Mouse (Mus musculus): Measurements from ENCODE around the gene Adcyap1r1. TPM values are rescaled to one million over a fixed set of nuclear protein-coding genes. Genes with fewer than 3 reads are reported as not detected.

The Adcyap1r1 gene
- total and polyA plus RNA-seq, 3 experiments, result not detected

- Histone ChIP-seq H3K9me3 (replicated peaks; ENCODE audit: insufficient read depth, low read length) (no peaks in the 10 kb centered on the region), H3K27ac (ENCODE audit: control insufficient read depth, low read depth, low read length) (no peak overlapping the region), H3K4me1 (ENCODE audit: control insufficient read depth in 1 of 2, insufficient read depth in 2 of 2, low read length in 2 of 2) (no peaks in the 10 kb centered on the region), H3K4me3 (ENCODE audit: control insufficient read depth in 1 of 2, insufficient read depth in 1 of 2, low read depth in 2 of 2, low read length in 2 of 2) (no peak overlapping the region), H3K27me3 (ENCODE audit: control insufficient read depth in 1 of 2, insufficient read depth in 2 of 2, low read length in 2 of 2) (no peaks in the 10 kb centered on the region; a peak in 1 of 4 replicates), H3K79me2 (ENCODE audit: control insufficient read depth, insufficient read depth, low read length, poor library complexity) (no peaks in the 10 kb centered on the region), H3K9ac (ENCODE audit: control insufficient read depth, low read depth, low read length, poor library complexity, severe bottlenecking) (no peak overlapping the region), H3K36me3 (ENCODE audit: control insufficient read depth in 1 of 2, insufficient read depth in 2 of 2, low read length in 2 of 2) (no peaks in the 10 kb centered on the region)
- TF ChIP-seq SIN3A (IDR thresholded peaks at IDR 0.05; ENCODE audit: low read length), result no peak
- no peak for TF ChIP-seq GATA1 (IDR thresholded peaks at IDR 0.05; ENCODE audit: low read depth, low read length)
- TF ChIP-seq E2F4 (IDR thresholded peaks at IDR 0.05; ENCODE audit: borderline replicate concordance, low read depth, low read length), result no peak
- no peak for TF ChIP-seq MAZ (IDR thresholded peaks at IDR 0.05; ENCODE audit: low read depth, low read length)
- no peak for TF ChIP-seq MAX (IDR thresholded peaks at IDR 0.05; ENCODE audit: low read length)
- TF ChIP-seq ZKSCAN1 (IDR thresholded peaks at IDR 0.05; ENCODE audit: low read depth, low read length), result no peak
- TF ChIP-seq ZC3H11A (IDR thresholded peaks at IDR 0.05; ENCODE audit: low read depth, low read length), result no peak
- TF ChIP-seq POLR2AphosphoS2 (IDR thresholded peaks at IDR 0.05; ENCODE audit: low read length), result no peak
- no peak for TF ChIP-seq GABPA (IDR thresholded peaks at IDR 0.05; ENCODE audit: low read depth, low read length)
- DNase-seq (ENCODE audit: low read depth, low spot score), result no peak
These were observed 41.5 kb upstream of the Adcyap1r1 start for GRCm38 (mm10) chr6:55410119-55410775.

GRCm38 (mm10) chr6:55410977-55411376 is 40.8 kb upstream of the Adcyap1r1 start:
- H3K27me3 ChIP-seq (ENCODE audit: control insufficient read depth in 1 of 2, insufficient read depth in 2 of 2, low read length in 2 of 2), result no peaks in the 10 kb centered on the region; a peak in 1 of 4 replicates
- H3K27ac ChIP-seq (ENCODE audit: control insufficient read depth, low read depth, low read length), result no peak overlapping the region
- H3K36me3 ChIP-seq (ENCODE audit: control insufficient read depth in 1 of 2, insufficient read depth in 2 of 2, low read length in 2 of 2), result no peaks in the 10 kb centered on the region
- H3K9ac ChIP-seq (ENCODE audit: control insufficient read depth, low read depth, low read length, poor library complexity, severe bottlenecking), result no peak overlapping the region
- TF ChIP-seq CHD2 (IDR thresholded peaks at IDR 0.05; ENCODE audit: low read length) (no peak), BHLHE40 (IDR thresholded peaks at IDR 0.05; ENCODE audit: borderline replicate concordance, low read depth, low read length) (no peak), TCF12 (IDR thresholded peaks at IDR 0.05; ENCODE audit: low read depth, low read length) (no peak), CHD1 (IDR thresholded peaks at IDR 0.05; ENCODE audit: low read depth, low read length) (no peak), ETS1 (IDR thresholded peaks at IDR 0.05; ENCODE audit: low read depth, low read length) (no peak), CTCF (IDR thresholded peaks at IDR 0.05 in 2 of 3, conservative IDR thresholded peaks at IDR 0.05 in 1 of 3; ENCODE audit: control insufficient read depth in 1 of 3, insufficient read depth in 1 of 3, low read depth in 2 of 3, low read length in 3 of 3, poor library complexity in 1 of 3, severe bottlenecking in 1 of 3) (no peak), EP300 (IDR thresholded peaks at IDR 0.05; ENCODE audit: low read depth in 1 of 2, low read length in 2 of 2) (no peak), TBP (IDR thresholded peaks at IDR 0.05; ENCODE audit: low read depth, low read length) (no peak), JUND (IDR thresholded peaks at IDR 0.05; ENCODE audit: low read depth, low read length) (no peak), MYB (IDR thresholded peaks at IDR 0.05; ENCODE audit: low read depth, low read length) (no peak)
- no peaks in the 10 kb centered on the region for H3K79me2 ChIP-seq (ENCODE audit: control insufficient read depth, insufficient read depth, low read length, poor library complexity)
- no peak for DNase-seq (ENCODE audit: low read depth, low spot score)
- H3K4me3 ChIP-seq (ENCODE audit: control insufficient read depth in 1 of 2, insufficient read depth in 1 of 2, low read depth in 2 of 2, low read length in 2 of 2), result no peak overlapping the region
- no peaks in the 10 kb centered on the region for H3K4me1 ChIP-seq (ENCODE audit: control insufficient read depth in 1 of 2, insufficient read depth in 2 of 2, low read length in 2 of 2)
- no peaks in the 10 kb centered on the region for H3K9me3 ChIP-seq (replicated peaks; ENCODE audit: insufficient read depth, low read length)
